Mouse (Mus musculus) layer of hippocampus, adult 11-12 months (tissue): Measurements from ENCODE around the gene Ren1.

ENCODE experiments used
- DNase-seq: peaks from one replicate; pipeline ENCODE4 v3.0.0; 2022; ENCODE audit warnings: low spot score

Gene Ren1

GRCm38 (mm10) chr1:133377547-133377946 is 27.2 kb downstream of the Ren1 start:
- no peak for DNase-seq

- no peak for DNase-seq
Observed at GRCm38 (mm10) chr1:133379254-133379985, 29.1 kb downstream of the Ren1 start.

DNA sequence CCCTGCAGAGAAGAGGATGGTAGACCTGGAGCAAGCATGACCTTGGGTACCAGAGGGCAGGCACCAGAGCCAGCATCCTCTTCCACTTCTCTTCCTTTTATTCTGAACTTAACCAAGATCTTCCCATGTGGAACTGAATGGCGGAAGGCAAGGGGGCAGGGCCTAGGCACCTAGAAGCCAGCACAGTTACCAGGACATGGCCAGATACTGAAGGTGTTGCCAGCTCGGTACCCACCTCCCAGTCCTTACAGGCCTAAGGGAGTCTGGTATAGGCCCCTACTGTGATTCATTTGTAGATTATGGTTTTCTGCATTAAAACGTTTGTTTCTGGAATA is 29.6 kb downstream of the Ren1 start:
- DNase-seq = no peak

DNA sequence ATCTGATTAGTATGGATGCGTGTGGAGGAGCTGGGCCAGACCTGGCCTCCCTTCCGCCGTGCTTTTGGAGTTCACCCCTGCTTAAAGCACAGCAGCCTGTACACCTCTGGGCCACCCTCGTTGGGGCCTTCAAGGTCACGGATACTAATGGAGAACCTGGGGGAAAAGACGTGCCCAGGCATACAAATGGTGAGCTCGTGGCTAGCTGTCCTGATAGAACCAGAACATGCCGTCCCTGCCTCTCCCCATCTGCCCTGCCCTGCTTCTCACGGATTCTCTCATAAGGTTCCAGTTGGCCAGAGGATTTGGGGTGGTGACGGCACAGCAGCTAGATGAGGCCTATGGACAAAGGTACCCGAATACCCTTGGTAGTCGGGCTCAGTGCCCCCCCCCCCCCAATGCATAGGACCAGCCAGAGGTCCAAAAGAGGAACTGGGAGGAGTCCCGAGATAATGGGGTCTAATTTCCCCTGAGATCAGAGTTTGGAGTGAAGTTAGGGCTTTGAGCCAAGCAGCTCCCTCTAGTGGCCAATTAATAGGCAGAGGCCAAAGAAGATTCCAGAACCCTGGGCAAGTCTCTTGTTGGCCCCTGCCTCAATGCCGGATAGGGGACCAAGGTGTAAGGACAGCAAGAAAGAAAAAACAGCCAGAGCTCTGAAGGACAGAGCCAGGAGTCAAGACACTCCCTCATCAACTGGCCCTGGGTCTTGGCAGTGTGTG is 30.2 kb downstream of the Ren1 start:
- no peak for DNase-seq

GRCm38 (mm10) chr1:133382008-133382407 is 31.7 kb downstream of the Ren1 start:
- no peak for DNase-seq

DNA sequence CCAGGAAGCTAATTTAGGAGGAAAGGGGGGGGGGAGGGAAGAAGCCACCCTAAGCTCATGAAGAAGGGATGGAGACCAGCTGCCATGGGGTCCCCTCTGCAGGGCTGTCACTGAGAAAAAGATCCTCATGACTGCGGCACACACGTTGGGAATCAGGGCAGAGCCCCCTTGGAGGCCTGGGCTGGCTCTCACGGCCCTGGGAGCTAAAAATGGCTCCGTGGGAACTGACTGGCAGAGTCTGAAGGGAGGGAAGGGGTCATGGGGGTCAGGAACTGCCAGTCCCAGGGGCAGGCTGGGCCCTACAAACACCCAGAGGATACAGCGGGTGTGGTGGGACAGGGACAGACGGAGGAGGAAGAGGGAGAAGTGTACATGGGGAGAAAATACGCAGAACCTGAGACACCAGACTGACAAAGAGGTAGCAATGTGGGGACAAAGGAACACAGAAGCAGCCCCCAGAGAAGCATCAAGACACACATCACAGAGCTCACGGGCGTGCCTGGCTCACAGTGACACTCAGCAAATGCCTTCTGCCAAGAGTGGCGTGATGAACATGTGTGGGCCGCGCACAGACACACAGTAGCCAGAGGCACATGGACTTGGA is 32.3 kb downstream of the Ren1 start:
- DNase-seq = no peak

- no peak for DNase-seq
Observed at GRCm38 (mm10) chr1:133383157-133383783, 33.0 kb downstream of the Ren1 start.

DNA sequence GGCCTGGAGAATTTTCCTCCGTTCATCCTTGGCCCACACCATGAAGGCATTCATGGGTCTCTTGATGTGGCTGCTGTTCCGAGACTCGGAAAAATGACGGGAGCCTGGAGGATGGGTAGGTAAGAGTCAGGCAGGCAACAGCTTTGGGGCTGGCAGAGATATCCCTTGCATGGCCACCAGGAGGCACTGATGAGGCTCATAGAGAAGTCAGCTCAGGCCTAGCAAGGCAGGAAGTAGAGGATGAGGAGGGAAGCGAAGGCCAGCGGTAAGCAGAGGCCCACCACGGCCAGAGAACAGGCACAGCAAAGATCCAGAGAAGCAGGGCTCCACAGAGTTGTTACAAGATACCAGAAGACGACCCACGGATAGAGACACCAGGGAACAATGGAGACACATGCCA is 35.2 kb downstream of the Ren1 start:
- peak; percentile 78 for DNase-seq

DNA sequence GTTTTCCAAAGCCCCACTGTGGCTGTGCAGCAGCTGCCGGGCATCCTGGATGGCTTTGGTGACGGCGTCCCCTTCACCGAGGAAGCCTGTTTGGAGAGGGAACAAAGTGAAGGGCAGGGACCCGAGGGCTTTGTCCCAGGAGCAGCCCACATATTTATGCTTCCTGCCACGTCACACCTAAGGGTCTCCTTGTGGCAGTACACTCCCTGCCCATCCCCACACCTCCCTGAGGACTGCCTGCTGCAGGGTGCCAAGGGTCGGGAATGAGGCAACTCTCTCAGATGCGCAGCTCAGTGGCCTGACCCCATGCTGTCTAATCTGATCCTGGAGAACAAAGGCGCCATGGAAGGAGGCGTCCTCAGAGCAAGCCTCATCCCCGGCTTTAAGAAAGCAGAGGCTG is 35.9 kb downstream of the Ren1 start:
- no peak for DNase-seq

GRCm38 (mm10) chr1:133387539-133388268 is 37.4 kb downstream of the Ren1 start:
- no peak for DNase-seq

DNA sequence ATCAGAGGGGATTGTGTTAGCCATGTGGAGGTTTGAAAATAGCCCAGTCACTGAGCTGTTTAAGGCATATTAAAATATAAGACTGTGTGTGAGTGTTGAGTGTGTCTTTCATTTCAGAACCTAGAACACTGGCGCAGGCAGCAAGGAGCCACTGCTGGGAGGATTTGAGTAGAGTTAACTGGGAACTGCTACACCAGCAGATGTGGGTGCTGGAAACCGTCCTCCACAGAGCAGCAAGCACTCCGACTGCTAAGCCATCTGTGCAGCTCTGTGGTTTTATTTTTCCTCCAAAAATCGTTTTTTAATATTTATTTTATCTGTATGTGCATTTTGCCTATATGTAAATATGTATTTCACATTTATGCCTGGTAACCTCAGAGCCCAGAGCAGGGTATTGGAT is 44.4 kb downstream of the Ren1 start:
- no peak for DNase-seq

- DNase-seq = no peak
Observed at GRCm38 (mm10) chr1:133396693-133397092, 46.4 kb downstream of the Ren1 start.

- DNase-seq = no peak
Observed at GRCm38 (mm10) chr1:133397094-133397482, 46.8 kb downstream of the Ren1 start.

DNA sequence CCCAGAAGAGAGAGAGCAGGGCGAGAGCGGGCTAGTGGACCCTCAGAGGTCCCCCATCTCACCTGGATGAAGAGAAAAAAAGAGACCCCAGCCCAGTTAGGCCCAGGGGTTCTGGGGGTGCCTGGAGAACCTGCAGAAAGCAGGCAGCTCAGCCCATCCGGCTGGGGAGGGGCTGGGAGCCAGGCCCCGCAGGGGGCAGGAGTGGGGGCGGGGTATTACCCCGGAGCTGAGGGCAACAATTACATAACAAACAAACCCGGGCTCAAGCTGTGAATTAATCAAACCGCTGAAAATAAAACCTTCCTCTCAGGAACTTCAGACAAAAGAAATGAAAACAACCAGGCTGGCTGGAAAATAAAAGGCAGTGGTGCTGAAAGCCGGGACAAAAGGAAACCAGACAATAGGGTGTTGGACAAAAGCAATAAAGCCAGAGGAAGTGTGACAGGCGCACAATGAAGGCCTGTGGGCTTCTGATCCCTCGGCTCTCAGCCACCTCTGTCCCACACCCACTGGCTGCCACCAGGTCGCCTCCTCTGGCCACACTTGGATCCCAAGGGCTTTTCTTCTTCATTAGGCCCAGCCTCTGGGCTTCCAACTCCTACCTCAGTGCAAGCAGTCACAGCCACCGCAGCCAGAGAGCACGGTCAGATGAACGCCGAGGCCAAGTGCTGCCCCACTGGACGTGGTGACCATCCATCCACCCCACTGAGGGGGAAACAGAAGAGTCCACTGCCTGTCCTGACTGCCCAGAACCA is 47.4 kb downstream of the Ren1 start:
- peak; percentile 19 for DNase-seq

GRCm38 (mm10) chr1:133400014-133400725 is 49.9 kb downstream of the Ren1 start:
- no peak for DNase-seq

DNA sequence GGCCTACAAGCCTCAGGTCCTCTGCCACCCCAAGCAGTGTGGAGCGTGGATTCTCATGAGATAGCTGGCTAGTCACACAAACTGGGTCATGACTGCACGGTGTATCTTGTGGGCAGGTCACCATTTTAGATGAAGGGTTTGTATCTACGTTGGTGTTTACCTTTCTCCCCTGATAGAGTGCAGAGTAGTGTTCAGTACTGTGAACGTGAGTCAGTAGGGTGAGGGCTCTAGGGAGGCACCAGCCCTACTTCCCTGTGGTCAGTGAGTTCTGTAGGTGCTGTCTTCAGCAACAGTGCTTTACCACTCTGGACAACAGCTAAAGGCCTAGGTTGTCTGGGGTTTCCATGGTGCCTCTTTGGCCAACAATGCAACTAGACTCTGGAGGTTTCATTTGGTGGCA is 53.7 kb downstream of the Ren1 start:
- no peak for DNase-seq

- DNase-seq = no peak
Observed at GRCm38 (mm10) chr1:133406614-133407013, 56.3 kb downstream of the Ren1 start.

DNA sequence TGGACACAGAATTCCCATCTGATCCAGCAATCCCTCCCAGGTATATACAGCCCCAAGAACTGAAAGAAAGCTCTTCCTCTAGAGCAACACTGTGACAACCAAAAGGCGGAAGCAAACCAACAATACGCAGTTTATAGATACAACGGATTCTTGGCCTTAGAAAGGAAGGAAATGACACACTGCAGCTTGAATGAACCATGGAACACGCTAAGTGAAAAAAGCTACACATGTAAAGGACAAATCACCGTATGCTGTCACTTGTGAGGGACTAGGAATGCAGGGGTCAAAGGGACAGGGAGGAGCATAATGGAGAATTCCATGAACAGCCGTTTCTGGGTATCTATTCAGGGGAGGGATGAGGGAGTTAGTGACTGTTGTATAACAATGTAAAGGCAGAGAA is 57.1 kb downstream of the Ren1 start:
- DNase-seq = no peak

DNA sequence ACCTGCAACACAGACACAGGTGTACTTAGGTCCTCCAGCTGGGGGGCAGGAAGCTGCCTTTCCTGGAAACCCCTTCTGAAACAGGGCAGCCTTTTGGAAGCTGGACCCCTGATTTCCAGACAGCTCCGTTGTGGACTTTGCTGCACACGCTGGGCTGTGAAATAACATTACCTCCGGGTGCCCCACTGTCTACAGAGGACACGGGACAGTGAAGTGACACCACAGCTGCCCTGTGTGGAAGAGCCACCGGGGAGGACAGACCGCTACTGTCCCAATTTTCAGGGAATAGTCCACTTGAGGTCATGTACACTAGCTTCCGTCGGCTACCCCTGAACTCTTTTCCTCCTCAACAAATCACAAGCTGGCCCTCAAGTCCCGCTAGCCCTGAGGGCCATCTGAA is 58.0 kb downstream of the Ren1 start:
- no peak for DNase-seq

- DNase-seq = no peak
Observed at GRCm38 (mm10) chr1:133408880-133409516, 58.7 kb downstream of the Ren1 start.
